Mouse (Mus musculus) C2C12 (cell line): ENCODE data around the gene Slc5a2.

Experiments
- CEBPB ChIP-seq: IDR thresholded peaks from one replicate; pipeline ENCODE4 v1.6.1; 2011; ENCODE audit warnings: low read depth, mild to moderate bottlenecking, control low read depth, moderate library complexity
- CTCF ChIP-seq: IDR thresholded peaks from one replicate; pipeline ENCODE4 v1.5.1; 2011; ENCODE audit not compliant: control insufficient read depth, insufficient read depth, insufficient read length
- MAX ChIP-seq: IDR thresholded peaks from one replicate; pipeline ENCODE4 v1.6.1; 2011; ENCODE audit warnings: mild to moderate bottlenecking, control low read depth
- MYOD1 ChIP-seq: IDR thresholded peaks from one replicate; pipeline ENCODE4 v1.6.1; 2011; ENCODE audit warnings: low read depth; ENCODE audit not compliant: control insufficient read depth, insufficient read length
- MYOG ChIP-seq: IDR thresholded peaks from one replicate; pipeline ENCODE4 v1.6.1; 2011; ENCODE audit not compliant: control insufficient read depth, insufficient read length; ENCODE audit errors: extremely low read depth

DNA sequence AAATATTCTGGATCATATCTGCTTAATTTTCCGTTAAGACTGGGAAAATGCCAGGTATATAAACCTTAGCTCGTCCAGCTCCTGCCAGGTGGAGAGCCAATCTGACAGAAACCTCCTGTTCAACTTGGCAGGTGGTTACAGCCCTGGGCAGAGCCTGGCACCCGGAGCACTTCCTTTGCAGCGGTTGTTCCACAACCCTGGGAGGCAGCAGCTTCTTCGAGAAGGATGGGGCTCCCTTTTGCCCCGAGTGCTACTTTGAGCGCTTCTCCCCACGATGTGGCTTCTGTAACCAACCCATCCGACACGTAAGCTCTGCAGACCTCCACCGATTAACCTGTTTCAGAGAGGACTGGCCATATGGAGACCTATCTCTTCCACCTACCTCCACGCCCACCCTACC lies 13.5 kb upstream of the Slc5a2 start:
- TF ChIP-seq MYOG = no peak
- no peak for TF ChIP-seq CTCF
- TF ChIP-seq MYOD1 = no peak
- TF ChIP-seq MAX = no peak
- TF ChIP-seq CEBPB = no peak
